Mouse (Mus musculus): ENCODE data around the gene Ap1ar. TPM values are rescaled to one million over a fixed set of nuclear protein-coding genes. Genes with fewer than 3 reads are reported as not detected.
A peak's percentile ranks its signal among the peaks of the same experiment; 100 is the strongest.

The Ap1ar gene
- polyA plus RNA-seq (2015; fragmentation: Nextera tagmentation; extraction: Ambion mirVana) = 19.1 and 19.2 TPM in 2 replicates

DNA sequence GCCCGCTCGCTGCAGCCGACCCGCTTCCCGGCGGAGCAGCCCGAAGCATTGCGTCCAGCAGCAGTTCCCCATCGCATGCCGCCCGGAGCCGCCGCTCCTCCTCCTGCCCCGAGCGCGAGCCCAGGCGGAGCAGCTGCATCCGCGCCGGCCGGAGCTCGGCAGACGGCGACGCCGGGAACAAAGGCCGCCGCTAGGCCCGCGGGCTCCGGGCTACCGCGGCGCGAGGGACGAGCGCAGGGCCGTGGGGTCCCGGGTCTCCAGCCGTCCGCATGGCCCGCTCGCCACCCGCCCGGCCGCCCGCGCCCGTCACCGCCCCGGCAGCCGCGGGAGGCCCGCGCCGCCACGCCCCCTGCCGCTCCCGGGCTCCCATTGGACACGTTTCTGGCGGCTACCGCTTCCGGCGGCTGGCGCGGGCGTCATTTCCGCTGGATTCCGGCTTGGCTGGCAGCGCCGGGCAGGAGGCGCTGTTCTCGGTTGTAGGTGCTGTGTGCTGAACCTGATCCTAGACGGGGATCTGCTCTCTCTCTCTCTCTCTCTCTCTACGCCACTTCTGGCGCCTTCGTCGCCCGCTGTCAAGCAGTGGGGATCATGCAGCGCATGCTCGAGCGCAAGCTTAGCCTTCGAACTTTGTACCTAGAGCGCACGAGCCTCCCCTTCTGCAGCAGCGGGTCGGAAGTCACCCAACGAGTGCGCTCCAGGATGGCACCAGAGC is at the start of gene Ap1ar:
Ap1ar (minus strand) TSS at position 370 of the 712 bp plus-strand sequence.
- H3K36me3 ChIP-seq (replicated peaks) = peaks cover 5% of the 10 kb centered on the region; the same call in 1 of the 2 replicates
- peak within 1 kb of the TSS; percentile 98 for H3K27ac ChIP-seq (replicated peaks)
- H3K4me1 ChIP-seq (replicated peaks) = peaks cover 37% of the 10 kb centered on the region
- peak within 1 kb of the TSS; percentile 89 for H3K4me2 ChIP-seq
- no peaks in the 10 kb centered on the region for H3K27me3 ChIP-seq
- peak within 1 kb of the TSS; percentile 72 for H3K9ac ChIP-seq
- H3K9me3 ChIP-seq (replicated peaks) = no peaks in the 10 kb centered on the region
- WGBS (ENCODE audit: insufficient replicate concordance) = under 1% methylated on average over 89 of the region's 89 CpGs
- peak; percentile 92 for ATAC-seq (ENCODE audit: insufficient read depth)
- peak within 1 kb of the TSS; percentile 81 for H3K4me3 ChIP-seq (replicated peaks)

DNA sequence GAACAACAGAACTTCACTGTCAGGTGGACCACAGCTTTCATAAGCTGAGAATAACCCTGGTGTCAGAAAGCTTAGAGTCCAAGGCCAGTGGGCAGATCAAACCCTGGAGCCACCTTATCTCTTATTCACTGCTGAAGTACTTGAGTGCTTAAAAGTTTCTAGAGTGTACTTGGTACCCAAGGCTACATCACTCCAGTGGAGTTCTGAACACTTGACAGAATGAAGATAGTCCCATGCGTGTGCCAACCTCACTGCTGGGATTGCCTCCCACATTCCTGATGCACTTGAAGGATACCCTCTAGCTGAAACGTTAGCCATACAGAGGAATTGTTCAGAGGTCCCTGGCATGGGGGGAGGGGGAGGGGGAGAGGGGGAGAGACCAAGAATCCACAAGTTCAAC is 44.4 kb upstream of the Ap1ar start:
- H3K4me2 ChIP-seq = no peak overlapping the region
- H3K36me3 ChIP-seq (replicated peaks) = peaks cover 58% of the 10 kb centered on the region
- no peak overlapping the region for H3K4me3 ChIP-seq (replicated peaks)
- H3K9me3 ChIP-seq (replicated peaks) = no peaks in the 10 kb centered on the region
- WGBS (ENCODE audit: insufficient replicate concordance) = 73% methylated on average over 2 of the region's 2 CpGs
- H3K9ac ChIP-seq = no peak overlapping the region
- H3K4me1 ChIP-seq (replicated peaks) = peaks cover 37% of the 10 kb centered on the region
- H3K27ac ChIP-seq (replicated peaks) = no peak overlapping the region
- ATAC-seq (ENCODE audit: insufficient read depth) = no peak
- H3K27me3 ChIP-seq = no peaks in the 10 kb centered on the region

DNA sequence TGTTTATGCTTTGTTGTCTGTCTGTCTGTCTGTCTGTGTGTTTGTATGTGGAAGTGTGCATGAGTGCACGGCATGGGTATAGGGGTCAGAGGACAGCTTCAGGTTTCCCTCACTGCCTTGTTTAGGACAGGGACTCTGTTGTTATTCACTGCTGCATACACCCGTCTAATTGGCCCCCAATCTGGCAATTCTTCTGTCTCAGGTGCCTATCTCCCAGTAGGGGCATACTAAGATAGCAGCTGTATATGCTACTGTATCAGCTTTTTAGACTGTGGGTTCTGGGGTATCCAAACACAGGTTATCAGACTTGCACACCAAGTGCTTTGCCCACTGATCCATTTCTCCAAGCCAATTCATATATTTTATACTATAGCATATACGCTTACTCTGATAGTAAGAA is 42.6 kb upstream of the Ap1ar start:
- Histone ChIP-seq H3K4me1 (replicated peaks) (peaks cover 31% of the 10 kb centered on the region), H3K4me2 (no peak overlapping the region), H3K27me3 (no peaks in the 10 kb centered on the region), H3K36me3 (replicated peaks) (peaks cover 63% of the 10 kb centered on the region), H3K9ac (no peak overlapping the region), H3K9me3 (replicated peaks) (no peaks in the 10 kb centered on the region), H3K27ac (replicated peaks) (no peak overlapping the region), H3K4me3 (replicated peaks) (no peak overlapping the region)
- peak; percentile 36; the same call in 1 of the 2 replicates for ATAC-seq (ENCODE audit: insufficient read depth)
- WGBS (ENCODE audit: insufficient replicate concordance) = 56% methylated on average over 3 of the region's 3 CpGs

DNA sequence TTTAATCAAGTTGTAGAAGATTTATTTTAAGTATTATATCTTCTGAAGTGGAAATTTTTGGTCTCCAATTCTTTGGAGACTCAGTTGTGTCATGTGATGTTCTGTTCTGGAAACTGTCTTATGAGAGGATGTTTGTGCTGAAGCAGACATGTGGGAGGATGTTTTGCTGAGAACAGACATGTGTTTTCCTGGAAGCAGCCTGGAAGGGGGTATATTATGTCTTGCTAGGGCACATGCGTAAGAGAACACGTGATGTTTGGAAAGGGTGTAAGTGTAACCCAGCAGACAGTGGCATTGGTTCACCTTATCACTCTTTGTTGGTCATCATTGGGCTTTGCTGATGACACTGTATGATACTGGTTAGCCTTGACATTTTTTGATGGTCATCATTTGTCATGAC is 38.2 kb upstream of the Ap1ar start:
- no peaks in the 10 kb centered on the region for H3K9me3 ChIP-seq (replicated peaks)
- no peak overlapping the region for H3K4me3 ChIP-seq (replicated peaks)
- H3K9ac ChIP-seq = no peak overlapping the region
- 90% methylated on average over 2 of the region's 2 CpGs for WGBS (ENCODE audit: insufficient replicate concordance)
- no peak overlapping the region for H3K27ac ChIP-seq (replicated peaks)
- no peaks in the 10 kb centered on the region for H3K27me3 ChIP-seq
- H3K4me1 ChIP-seq (replicated peaks) = peaks cover 6% of the 10 kb centered on the region
- no peak overlapping the region for H3K4me2 ChIP-seq
- ATAC-seq (ENCODE audit: insufficient read depth) = no peak
- H3K36me3 ChIP-seq (replicated peaks) = peaks cover 58% of the 10 kb centered on the region

DNA sequence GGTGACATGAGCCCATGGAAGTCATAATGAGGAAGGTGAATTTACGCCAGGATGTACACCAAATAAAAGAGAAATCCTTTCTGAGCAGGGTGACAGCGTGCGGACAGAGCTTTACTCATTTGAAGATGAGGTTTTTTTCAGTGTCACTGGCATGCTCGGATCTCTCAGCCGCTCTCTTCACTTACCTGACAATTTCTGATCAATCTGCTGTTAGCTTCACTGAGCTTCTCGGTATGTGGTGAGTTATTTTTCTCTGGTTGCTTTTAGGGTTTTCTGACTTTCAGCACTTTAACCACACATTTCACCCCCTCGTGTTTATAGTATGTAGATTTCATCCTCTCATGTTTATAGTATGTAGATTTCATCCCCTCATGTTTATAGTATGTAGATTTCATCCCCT is 37.7 kb upstream of the Ap1ar start:
- Histone ChIP-seq H3K9ac (no peak overlapping the region), H3K4me3 (replicated peaks) (no peak overlapping the region), H3K4me1 (replicated peaks) (peaks cover 6% of the 10 kb centered on the region), H3K9me3 (replicated peaks) (no peaks in the 10 kb centered on the region), H3K36me3 (replicated peaks) (peaks cover 62% of the 10 kb centered on the region), H3K27me3 (no peaks in the 10 kb centered on the region), H3K27ac (replicated peaks) (no peak overlapping the region), H3K4me2 (no peak overlapping the region)
- no peak for ATAC-seq (ENCODE audit: insufficient read depth)
- WGBS (ENCODE audit: insufficient replicate concordance) = 92% methylated on average over 7 of the region's 7 CpGs

DNA sequence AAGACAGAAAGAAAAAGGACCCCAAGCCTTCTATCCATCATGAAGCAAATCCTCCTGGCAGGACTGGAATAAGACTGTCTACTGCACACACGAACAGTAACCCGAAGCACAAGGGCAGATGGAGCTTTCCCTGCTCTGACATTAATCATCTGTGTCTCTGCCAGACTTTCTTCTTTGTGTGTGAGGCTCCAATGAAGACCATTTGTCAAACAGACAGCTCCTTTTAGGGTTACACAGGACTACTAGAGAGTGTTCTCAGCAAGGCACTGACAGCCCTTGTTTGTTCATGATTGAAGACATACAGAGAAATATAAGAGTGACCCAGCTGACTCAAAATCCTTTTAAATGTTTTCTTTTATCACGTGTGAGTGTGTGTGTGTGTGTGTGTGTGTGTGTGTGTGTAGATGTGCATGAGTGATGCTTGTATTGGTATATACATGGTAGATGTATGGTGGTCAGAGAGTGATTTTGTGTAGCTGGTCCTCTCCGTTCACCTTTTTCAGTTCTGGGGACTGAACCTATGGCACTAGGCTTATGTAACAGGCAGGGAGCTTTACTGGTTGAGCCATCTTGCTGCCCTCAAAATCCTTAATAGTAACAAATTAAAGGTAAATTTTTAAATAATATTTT is 37.0 kb upstream of the Ap1ar start:
- peaks cover 58% of the 10 kb centered on the region for H3K36me3 ChIP-seq (replicated peaks)

DNA sequence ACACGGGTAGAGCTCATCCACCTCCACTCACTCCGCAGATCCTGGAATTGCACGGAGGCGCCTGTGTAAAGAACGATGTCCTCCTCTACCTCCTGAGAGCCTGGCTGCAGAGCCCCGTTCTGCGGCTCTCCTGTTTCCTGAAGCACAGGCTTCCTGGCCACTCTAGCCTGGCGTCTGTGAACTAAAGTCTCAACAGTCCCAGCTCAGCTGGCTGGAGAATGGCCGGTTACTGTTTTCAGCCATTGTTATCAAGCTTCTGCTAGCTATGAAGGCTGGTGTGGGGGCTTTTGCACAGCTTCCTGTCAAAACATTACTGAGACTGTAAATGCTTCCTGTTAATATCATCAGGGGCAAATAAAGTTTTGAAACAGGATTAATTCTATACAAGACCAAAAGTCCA is 34.3 kb upstream of the Ap1ar start:
- H3K4me2 ChIP-seq = no peak overlapping the region
- H3K4me1 ChIP-seq (replicated peaks) = no peaks in the 10 kb centered on the region
- no peak overlapping the region for H3K4me3 ChIP-seq (replicated peaks)
- ATAC-seq (ENCODE audit: insufficient read depth) = no peak
- H3K36me3 ChIP-seq (replicated peaks) = peaks cover 68% of the 10 kb centered on the region
- 45% methylated on average over 9 of the region's 9 CpGs for WGBS (ENCODE audit: insufficient replicate concordance)
- H3K9ac ChIP-seq = no peak overlapping the region
- H3K9me3 ChIP-seq (replicated peaks) = no peaks in the 10 kb centered on the region
- H3K27ac ChIP-seq (replicated peaks) = no peak overlapping the region
- H3K27me3 ChIP-seq = no peaks in the 10 kb centered on the region

More for the DNA sequence above, 37.0 kb upstream of the Ap1ar start:
- Histone ChIP-seq H3K27me3 (no peaks in the 10 kb centered on the region), H3K4me2 (no peak overlapping the region), H3K4me3 (replicated peaks) (no peak overlapping the region), H3K4me1 (replicated peaks) (no peaks in the 10 kb centered on the region), H3K9ac (no peak overlapping the region), H3K9me3 (replicated peaks) (no peaks in the 10 kb centered on the region), H3K27ac (replicated peaks) (no peak overlapping the region)
- 66% methylated on average over 4 of the region's 4 CpGs for WGBS (ENCODE audit: insufficient replicate concordance)
- ATAC-seq (ENCODE audit: insufficient read depth) = no peak

DNA sequence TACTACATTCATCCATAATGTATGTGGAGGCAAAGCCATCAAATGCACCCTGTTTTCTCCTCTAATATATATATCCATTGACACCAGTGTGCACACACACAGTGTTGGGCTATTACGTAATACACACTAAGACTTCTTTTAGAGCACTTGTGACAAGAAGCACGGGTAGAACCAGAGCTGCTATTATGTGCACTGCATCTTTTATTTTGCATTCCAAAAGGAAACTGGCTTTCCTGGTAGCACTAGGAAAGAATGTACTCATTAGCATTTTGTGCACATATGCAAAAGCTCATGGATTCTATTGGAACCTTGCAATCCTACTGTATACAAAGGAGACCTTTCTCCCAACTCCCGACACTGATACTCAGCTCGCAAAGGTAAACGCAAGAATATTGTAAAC is 31.6 kb upstream of the Ap1ar start:
- Histone ChIP-seq H3K4me2 (no peak overlapping the region), H3K9ac (no peak overlapping the region), H3K9me3 (replicated peaks) (no peaks in the 10 kb centered on the region), H3K27me3 (no peaks in the 10 kb centered on the region), H3K4me3 (replicated peaks) (no peak overlapping the region), H3K4me1 (replicated peaks) (0 out of 2 replicates have a peak, but pooled peaks cover 4% of the 10 kb centered on the region), H3K27ac (replicated peaks) (no peak overlapping the region), H3K36me3 (replicated peaks) (peaks cover 69% of the 10 kb centered on the region)
- ATAC-seq (ENCODE audit: insufficient read depth) = no peak
- 90% methylated on average over 5 of the region's 5 CpGs for WGBS (ENCODE audit: insufficient replicate concordance)

DNA sequence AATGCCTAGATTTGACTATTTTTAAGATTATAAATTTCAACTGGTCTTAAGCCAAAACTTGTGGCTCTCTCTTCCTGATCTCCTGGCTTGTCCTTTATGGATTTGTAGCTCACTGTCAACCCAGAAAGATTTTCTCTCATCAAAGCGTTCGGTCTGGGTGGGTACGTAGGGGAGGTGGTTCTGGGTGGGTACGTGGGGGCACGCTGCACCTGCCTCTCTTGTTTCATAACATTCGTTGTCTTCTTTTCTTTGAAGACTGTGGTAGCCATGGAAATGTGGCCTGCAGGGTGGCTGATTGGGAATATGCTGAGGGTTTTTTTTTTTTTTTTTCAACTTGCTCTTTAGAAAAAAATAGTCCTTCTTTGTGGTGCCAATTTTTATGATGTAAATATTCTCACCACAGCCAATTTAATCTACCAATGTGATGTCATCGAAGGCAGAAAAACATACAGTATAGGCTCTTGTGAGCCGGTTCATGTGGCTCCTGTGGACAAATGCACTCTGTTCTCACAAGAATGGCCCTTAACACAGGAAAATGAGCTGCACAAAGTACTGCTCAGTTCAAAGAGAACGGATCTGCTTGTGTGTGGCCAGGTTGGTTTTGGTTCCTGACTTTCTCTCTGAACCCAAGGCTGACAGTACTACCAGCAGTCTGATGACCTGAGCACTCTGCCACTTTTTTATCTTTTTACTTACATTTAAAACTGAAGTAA is 30.9 kb upstream of the Ap1ar start:
- Histone ChIP-seq H3K27ac (replicated peaks) (no peak overlapping the region), H3K4me2 (no peak overlapping the region), H3K9ac (no peak overlapping the region), H3K27me3 (no peaks in the 10 kb centered on the region), H3K36me3 (replicated peaks) (peaks cover 64% of the 10 kb centered on the region), H3K9me3 (replicated peaks) (no peaks in the 10 kb centered on the region), H3K4me1 (replicated peaks) (0 out of 2 replicates have a peak, but pooled peaks cover 4% of the 10 kb centered on the region), H3K4me3 (replicated peaks) (no peak overlapping the region)
- 90% methylated on average over 9 of the region's 9 CpGs for WGBS (ENCODE audit: insufficient replicate concordance)
- ATAC-seq (ENCODE audit: insufficient read depth) = no peak

DNA sequence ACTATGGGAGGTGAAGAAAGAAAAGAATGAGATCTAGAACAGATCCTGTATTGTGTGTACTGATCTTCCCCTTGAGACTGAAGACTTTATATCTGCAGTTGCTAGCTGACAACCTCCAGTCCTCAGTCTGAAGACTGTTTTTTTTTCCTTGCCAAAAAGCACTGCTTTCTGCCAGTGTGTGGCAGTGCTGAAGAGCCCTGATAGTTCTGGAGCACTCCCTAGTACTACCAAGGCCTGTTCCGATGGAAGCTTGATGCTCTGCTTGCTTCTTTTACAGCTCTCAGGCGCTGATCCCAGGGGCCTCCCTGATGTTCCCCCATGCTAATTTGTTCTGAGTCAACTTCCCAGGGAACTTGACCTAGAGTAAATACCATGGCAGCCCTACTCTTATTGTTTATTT is 26.9 kb upstream of the Ap1ar start:
- H3K27ac ChIP-seq (replicated peaks) = no peak overlapping the region
- ATAC-seq (ENCODE audit: insufficient read depth) = no peak
- 72% methylated on average over 2 of the region's 2 CpGs for WGBS (ENCODE audit: insufficient replicate concordance)

DNA sequence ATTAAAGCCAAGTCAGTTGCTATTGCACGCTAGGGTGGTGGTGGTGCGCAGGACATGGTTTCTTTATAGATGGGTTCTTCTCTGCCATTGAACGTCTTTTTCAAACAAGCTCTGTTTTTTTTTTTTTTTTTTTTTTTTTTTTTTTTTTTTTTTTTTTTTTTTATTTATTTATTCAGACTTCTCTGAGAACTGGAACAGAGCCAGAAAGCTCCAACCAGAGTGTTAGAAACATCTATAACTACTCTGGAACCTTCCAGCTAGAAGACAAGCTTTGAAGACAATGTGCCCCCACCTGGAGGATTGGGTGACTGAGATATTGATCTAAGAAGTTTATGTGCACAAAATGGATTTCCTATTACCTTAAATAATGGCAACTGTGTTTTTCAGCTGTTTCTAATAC is 26.2 kb upstream of the Ap1ar start:
- 79% methylated on average over 3 of the region's 3 CpGs for WGBS (ENCODE audit: insufficient replicate concordance)
- H3K9ac ChIP-seq = no peak overlapping the region
- H3K27ac ChIP-seq (replicated peaks) = no peak overlapping the region
- no peaks in the 10 kb centered on the region for H3K9me3 ChIP-seq (replicated peaks)
- peaks cover 4% of the 10 kb centered on the region; the same call in 1 of the 2 replicates for H3K4me1 ChIP-seq (replicated peaks)
- H3K4me3 ChIP-seq (replicated peaks) = no peak overlapping the region
- ATAC-seq (ENCODE audit: insufficient read depth) = no peak
- H3K27me3 ChIP-seq = no peaks in the 10 kb centered on the region
- peaks cover 36% of the 10 kb centered on the region for H3K36me3 ChIP-seq (replicated peaks)
- no peak overlapping the region for H3K4me2 ChIP-seq

More for the DNA sequence above, 26.9 kb upstream of the Ap1ar start:
- H3K4me1 ChIP-seq (replicated peaks) = peaks cover 4% of the 10 kb centered on the region; the same call in 1 of the 2 replicates
- H3K27me3 ChIP-seq = no peaks in the 10 kb centered on the region
- no peak overlapping the region for H3K4me2 ChIP-seq
- H3K4me3 ChIP-seq (replicated peaks) = no peak overlapping the region
- H3K9ac ChIP-seq = no peak overlapping the region
- peaks cover 42% of the 10 kb centered on the region for H3K36me3 ChIP-seq (replicated peaks)
- no peaks in the 10 kb centered on the region for H3K9me3 ChIP-seq (replicated peaks)
